Mouse (Mus musculus) left cerebral cortex, adult 2 months (tissue): Measurements from ENCODE around the gene Cd83. TPM values are rescaled to one million over a fixed set of nuclear protein-coding genes. Genes with fewer than 3 reads are reported as not detected.

Experiments
- DNase-seq, 2 experiments: peaks; one replicate each; pipeline ENCODE4 v3.0.0; 2021 to 2022; ENCODE audit warnings: low spot score in 2 of 2, mixed read lengths in 1 of 2; ENCODE audit errors: extremely low spot score in 1 of 2
- H3K27ac ChIP-seq: fragments of 200-600 bp; 2 replicates; pipeline ENCODE4 v1.8.1; 2022
- H3K4me3 ChIP-seq: fragments of 200-600 bp; 2 replicates; pipeline ENCODE4 v1.8.1; 2022
- CTCF ChIP-seq: fragments of 200-600 bp; IDR thresholded peaks from 2 replicates; pipeline ENCODE4 v1.8.1; 2022; ENCODE audit warnings: antibody characterized with exemption, mild to moderate bottlenecking, moderate library complexity
- intact Hi-C: fragments of 180-260 bp; cut with DNase I; formaldehyde crosslinking; loops from one replicate; pipeline ENCODE4 v1.15.1; 2025
- total RNA-seq, 2 experiments: library from RNA; stranded (reverse); gene quantifications; 2 replicates each; pipeline ENCODE4 v1.2.3; 2021

Gene Cd83
- total RNA-seq, 2 experiments from 2014 or later = 8.0 to 9.4 TPM

DNA sequence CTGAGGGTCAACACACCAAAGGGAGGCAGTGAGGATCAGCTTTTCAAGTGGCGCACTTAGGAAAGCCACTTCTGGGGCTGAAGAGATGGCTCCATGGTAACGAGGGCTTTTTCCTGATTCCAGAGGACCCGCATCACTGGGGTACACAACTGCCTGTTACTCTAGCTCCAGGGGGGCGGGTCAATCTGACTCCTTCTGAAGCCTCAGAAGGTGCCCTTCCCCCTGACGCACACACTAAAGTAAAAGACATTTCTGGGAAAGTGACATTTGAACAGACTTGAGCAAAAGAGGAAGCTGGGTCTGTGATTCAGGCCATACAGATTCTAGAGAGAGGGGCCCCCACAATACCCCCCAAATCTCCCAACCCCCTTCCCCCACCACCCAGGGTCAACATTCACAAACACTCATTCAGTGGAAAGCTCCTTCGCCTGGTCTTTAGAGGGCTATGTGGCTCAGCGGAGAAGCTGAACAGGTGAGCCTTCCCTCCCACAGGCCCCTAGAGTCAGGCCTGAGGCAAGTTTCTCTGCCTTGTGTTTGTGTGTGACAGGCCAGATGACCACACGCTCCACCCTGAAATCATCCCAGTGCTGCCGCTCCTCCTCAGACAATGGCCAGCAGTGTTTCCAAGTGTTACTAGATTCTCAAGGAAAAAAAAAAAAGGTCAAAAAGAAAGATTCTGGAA is 7.1 kb upstream of the Cd83 start:
- TF ChIP-seq CTCF = no peak
- Histone ChIP-seq H3K27ac (no peak overlapping the region), H3K4me3 (no peak overlapping the region)
- DNase-seq = no peak
- intact Hi-C loops = no loop called here

DNA sequence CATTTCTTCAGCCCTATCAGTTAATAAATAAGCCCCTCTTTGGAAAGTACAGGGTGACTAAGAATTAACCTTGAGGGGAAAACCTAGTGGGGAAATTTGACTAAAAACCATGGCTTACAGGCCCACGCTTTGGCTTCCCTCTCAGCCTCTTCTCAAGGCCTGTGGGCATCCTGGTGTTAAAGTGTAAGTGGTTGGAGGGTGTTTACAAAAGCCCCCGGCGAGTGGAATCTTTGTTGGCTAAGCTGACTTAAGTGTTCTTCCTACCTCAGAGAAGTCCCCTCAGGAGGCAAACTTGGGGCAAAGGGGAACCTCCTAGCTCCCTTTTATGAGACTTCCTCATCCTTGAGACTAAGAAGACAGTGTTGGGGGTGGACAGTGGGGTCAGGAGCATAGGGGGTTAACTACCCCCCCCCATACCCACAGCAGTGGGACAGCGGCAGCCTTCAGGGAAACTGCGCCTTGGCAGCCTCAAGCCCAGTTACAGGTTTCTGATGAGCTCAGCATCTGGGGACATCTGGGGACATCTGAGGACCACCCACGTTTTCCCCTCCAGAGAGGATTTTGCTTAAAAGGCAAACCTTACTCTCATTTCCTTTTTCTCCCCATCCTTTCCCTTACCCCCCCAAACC is 6.4 kb upstream of the Cd83 start:
- intact Hi-C loops = no loop called here
- no peak for DNase-seq
- TF ChIP-seq CTCF = no peak
- Histone ChIP-seq H3K27ac (no peak overlapping the region), H3K4me3 (no peak overlapping the region)

DNA sequence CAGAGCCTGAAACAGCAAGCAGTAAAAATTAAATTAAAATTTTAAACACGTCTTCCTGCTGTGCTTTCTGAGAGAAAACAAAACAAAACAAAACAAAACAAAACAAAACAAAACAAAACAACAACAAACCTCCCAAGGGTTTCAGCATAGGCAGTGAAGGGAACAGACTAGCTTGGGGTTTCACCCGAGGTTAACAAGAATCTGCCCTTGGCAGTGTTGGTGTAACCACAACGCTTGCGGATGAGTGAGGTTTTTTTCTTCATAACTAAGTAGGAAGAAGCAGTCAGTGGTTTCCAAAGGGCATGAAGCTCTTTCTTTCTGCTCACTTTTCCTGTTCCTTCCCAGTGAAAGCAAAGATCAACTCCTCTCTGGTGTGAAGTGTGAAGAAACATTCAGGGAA is 5.6 kb upstream of the Cd83 start:
- intact Hi-C loops = no loop called here
- DNase-seq = no peak
- H3K4me3 ChIP-seq = no peak overlapping the region
- TF ChIP-seq CTCF = no peak
- H3K27ac ChIP-seq = no peak overlapping the region

DNA sequence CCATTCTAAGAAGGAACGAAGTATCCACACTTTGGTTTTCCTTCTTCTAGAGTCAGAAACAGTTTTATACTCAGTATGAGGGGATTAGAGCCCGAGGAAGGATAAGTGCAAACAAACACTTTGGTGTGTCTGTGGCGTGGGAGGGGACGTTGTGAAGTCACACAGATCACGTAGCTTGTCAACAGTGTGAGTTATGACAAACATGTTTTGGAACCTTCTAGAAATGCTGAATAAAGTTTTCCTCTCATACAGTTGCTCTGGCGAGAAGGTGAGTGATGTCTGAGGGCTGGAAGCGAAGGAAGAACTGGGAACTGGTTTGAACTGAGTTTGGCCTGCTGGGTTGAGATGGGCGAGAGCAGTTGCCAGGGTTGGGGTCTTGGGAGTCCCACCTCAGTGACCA is 4.5 kb upstream of the Cd83 start:
- intact Hi-C loops = no loop called here
- DNase-seq = no peak

DNA sequence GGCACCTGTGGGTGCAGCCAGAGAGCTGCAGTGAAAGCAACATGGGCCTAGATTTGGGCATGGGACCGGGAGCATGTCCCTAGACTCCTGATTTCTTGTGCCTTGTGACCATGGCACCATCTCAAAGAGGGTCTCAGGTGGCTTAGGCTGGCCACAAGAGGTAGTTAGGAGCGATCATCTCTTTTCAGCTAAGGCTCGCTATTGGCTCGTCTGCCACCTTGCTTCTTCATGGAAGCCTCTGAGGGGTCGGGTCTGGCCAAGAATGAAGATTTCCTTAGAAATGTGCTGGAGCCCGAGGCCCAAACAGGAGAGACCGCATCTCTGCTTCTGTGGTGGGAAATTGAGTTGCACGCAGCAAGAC is 1.1 kb downstream of the Cd83 start:
- no peak for TF ChIP-seq CTCF
- intact Hi-C loops = no loop called here
- Histone ChIP-seq H3K27ac (peak overlapping the region; percentile 55), H3K4me3 (peak overlapping the region; percentile 82)
- no peak for DNase-seq

More for the DNA sequence above, 4.5 kb upstream of the Cd83 start:
- TF ChIP-seq CTCF = no peak
- H3K4me3 ChIP-seq = no peak overlapping the region
- H3K27ac ChIP-seq = no peak overlapping the region

DNA sequence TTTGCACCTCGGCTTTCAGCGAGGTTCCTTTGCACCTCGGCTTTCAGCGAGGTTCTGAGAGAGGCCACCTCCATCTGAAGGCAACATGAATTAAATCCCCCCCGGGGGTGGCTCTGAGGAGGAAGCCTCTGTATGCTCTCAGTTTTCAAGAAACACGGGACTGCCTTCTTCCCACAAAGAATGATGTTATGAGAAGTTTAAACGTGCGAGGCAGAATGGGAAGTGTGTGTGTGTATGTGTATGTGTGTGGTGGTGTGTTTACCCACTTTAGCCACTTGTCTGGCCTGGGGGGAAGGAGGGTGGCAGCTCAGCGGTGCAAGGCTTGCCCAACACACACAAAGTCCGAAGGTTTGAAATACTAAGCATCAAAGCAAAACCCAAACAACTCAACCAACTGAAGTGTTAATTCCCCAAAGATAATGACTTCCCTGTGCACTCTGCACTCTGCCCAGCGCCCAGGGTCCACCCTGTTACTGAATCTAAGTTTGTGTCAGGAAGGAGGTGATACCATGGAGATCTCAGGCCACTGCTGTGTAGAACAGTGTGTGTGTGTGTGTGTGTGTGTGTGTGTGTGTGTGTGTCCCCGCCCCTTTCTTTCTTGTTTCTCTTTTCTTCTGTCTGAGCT is 1.7 kb downstream of the Cd83 start:
- Histone ChIP-seq H3K27ac (no peak overlapping the region), H3K4me3 (peak overlapping the region; percentile 82)
- no peak for TF ChIP-seq CTCF
- no peak for DNase-seq
- intact Hi-C loops = no loop called here

DNA sequence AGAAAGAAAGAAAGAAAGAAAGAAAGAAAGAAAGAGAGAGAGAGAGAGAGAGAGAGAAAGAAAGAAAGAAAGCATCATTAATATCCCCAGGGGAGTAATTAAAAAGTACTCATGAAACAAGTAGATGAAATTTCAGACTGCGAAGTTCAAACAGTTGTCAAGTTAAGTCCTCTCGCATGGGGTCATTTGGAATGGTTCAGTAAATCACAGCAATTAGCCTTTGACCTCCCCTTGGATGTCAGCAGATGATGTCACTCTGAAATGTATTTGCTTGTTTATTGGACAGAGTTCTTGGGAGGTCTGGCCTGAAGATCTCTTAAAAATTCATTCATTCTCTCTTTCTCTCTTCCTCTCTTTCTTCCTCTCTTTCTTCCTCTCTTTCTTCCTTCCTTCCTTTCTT is 2.7 kb downstream of the Cd83 start:
- Histone ChIP-seq H3K4me3 (no peak overlapping the region), H3K27ac (no peak overlapping the region)
- intact Hi-C loops = no loop called here
- DNase-seq = no peak
- no peak for TF ChIP-seq CTCF

DNA sequence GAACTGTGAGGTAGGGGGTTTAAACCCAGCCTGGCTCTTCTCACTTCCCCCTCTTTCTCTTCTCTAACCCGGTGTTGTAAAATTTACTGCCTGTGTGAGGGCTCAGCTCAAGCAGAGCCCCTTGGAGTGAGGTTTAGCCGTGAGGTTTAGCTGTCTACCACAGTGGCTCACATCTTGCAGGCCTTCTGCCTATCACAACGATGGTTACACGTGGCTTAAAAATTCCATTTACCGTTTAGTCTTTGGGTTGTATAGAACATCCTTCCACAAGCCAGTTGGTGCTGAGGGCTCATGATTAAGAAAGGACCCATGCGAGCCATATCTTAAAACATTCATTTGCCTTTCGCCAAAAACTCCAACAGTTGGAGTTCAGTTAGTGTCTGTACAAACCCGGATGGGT is 3.5 kb downstream of the Cd83 start:
- Histone ChIP-seq H3K4me3 (no peak overlapping the region), H3K27ac (no peak overlapping the region)
- DNase-seq = no peak
- intact Hi-C loops = no loop called here
- no peak for TF ChIP-seq CTCF

DNA sequence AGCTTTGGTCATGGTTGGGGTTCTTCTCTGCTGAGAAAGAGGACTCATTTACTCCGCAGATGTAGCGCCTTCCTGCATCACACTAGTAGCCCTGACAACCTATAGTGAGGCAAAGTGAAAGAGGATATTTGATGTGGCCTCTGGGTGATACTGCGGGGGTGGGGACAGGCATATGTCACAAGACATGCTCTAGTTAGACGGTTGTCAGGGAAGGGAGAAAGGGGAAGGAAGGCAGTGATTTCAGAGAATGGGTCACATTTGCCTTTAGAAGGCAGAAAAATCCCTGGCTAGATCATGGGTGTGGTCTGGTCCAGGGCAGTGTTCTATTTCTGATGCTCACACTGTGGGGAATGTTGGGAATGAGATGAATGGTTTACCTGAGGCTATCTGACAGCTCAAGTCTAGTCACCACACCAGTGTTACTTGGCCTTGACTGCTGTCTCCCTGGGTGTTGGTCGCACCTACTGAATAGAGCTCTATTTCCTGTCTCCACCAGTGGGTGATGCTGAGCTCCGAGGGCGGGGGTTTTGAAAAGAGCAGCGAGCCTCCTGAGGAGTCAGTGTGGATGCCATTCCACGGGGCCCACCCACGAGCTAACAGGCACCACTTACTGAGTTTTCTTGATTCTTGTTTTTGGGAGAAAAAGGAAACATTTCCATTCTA is 4.5 kb downstream of the Cd83 start:
- no peak for DNase-seq
- intact Hi-C loops = no loop called here
- no peak for TF ChIP-seq CTCF
- Histone ChIP-seq H3K4me3 (no peak overlapping the region), H3K27ac (no peak overlapping the region)

DNA sequence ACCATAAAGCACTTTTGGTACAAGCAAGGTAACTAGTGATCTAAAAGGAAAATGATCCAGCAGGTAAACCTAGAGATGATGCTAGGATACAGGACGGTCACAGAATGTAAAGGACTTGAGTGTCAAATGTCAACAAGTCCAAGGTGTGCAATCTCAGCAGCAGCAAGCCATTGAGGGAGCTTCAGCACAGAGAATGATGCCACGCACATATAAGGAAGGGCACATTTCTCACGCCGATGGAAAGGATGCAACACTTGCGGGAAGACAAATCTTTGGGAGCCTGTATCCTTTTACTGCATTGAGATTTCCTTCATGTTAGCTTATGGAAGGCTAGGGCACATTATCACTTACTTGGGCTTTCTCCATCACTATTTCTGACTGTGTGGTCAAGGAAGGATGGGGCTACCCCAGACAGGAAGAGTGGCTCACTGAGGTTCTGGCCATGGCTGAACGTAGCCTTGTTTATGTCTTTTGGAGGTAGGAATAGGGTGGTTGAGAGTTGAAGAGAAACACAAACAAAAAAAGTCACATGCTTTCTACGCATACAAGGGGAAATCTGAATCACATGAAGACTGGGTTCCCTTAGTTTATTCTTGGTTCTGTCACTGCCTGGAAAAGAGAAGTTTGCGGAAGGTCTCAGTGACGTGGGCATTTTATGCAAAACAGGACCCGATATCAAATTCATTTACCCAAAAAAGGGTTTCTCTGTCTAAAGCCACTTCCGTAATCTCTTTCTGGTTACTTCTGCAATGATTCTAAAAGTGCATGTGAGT is 5.8 kb downstream of the Cd83 start:
- intact Hi-C loops = no loop called here
- H3K4me3 ChIP-seq = no peak overlapping the region
- no peak for TF ChIP-seq CTCF
- H3K27ac ChIP-seq = no peak overlapping the region
- no peak for DNase-seq

DNA sequence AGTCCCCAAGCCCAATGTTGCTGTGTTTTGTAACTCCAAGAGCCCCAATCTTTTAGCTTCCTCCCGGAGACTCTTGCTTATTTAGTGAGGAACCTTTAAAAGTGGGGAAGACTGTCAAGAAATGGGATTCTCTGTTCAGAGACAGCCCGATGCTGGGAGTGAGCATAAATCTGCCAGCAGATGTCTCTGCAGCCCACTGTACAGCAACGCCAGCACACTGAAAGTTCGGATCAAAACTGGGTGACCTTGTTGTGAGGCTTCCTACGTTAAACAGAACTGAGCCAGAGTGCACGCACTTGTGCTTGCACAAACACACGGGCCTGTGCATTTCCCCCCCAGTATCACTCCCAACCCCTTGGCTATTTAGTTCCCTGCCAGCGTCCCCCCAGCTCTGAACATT is 10.8 kb downstream of the Cd83 start:
- peak; percentile 75 for TF ChIP-seq CTCF
- intact Hi-C loops = loop anchor here (2.0 to 5.0 kb wide), 2 partner anchors 1037 to 1181 kb away; no protein-coding TSS in a partner anchor
- Histone ChIP-seq H3K27ac (no peak overlapping the region), H3K4me3 (no peak overlapping the region)
- DNase-seq = peak; percentile 33 to 42
